ENCODE assay signal across 18 mouse cellular contexts in the genomic region with DNA sequence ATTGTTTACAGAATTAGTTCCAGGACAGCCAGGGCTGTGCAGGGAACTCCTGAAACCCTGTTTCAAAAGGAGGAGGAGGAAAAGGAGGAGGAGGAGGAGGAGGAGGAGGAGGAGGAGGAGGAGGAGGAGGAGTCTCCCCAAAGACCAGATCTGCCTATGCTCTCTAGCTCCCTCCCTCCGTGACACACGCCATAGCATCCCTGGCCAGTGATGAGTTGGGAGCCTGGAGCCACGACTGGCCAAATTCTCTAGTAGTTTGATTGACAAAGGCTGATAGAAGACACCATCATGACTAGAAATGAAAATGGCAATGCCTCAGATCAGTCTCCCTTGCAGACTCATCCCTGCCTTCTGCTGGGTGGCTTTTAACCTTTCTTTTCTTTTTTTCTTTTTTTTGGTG. TPM values are rescaled to one million over a fixed set of nuclear protein-coding genes. Genes with fewer than 3 reads are reported as not detected.
DNase-seq lines count a peak whose midpoint lies in the region; ATAC-seq and TF ChIP-seq lines count a peak whose summit lies in the region.
"Had no signal": no experiment of that assay in that cellular context is flagged by ENCODE, and none has a peak within 500 bp of the region (broad histone marks: within the 10 kb centered on the region; RNA-seq: fewer than 3 reads in every experiment).

No protein-coding gene starts in this region.

- H3K9ac ChIP-seq in heart, postnatal 0 days (replicated peaks; ENCODE audit: low read depth, low read length), result no peak overlapping the region
- no peak overlapping the region for H3K9ac ChIP-seq in liver, embryonic 15.5 days
- H3K9ac ChIP-seq: embryonic facial prominence, embryonic 13.5 days; heart, embryonic 12.5 days; hindbrain, embryonic 13.5 days had no signal

- H3K36me3 ChIP-seq in heart, postnatal 0 days (replicated peaks; ENCODE audit: control insufficient read depth, insufficient read depth, low read length), result peaks cover 38% of the 10 kb centered on the region
- peaks cover 37% of the 10 kb centered on the region for H3K36me3 ChIP-seq in liver, embryonic 15.5 days (replicated peaks)

- no peaks in the 10 kb centered on the region for H3K9me3 ChIP-seq in heart, postnatal 0 days (replicated peaks; ENCODE audit: control insufficient read depth, low read length)
- no peaks in the 10 kb centered on the region for H3K9me3 ChIP-seq in liver, embryonic 15.5 days (replicated peaks)
- H3K9me3 ChIP-seq: embryonic facial prominence, embryonic 13.5 days; heart, embryonic 12.5 days; hindbrain, embryonic 13.5 days had no signal

- DNase-seq in heart, postnatal 0 days (ENCODE audit: low spot score), result no peak
- DNase-seq in heart, postnatal 4 days, result no peak
- DNase-seq in ES-CJ7 (ENCODE audit: low read depth, low spot score), result peak; percentile 76
- DNase-seq in adrenal gland, adult 2 months, result no peak
- no peak for DNase-seq in heart, adult 9 months (ENCODE audit: low spot score in 2 of 2)
- DNase-seq in lung, postnatal 36 days, result no peak
- DNase-seq: cerebellum, adult 9-11 months; gastrocnemius, adult 2 months had no signal

- no peak overlapping the region for H3K4me3 ChIP-seq in heart, postnatal 0 days (ENCODE audit: low read depth, low read length)
- H3K4me3 ChIP-seq in liver, embryonic 15.5 days (replicated peaks), result no peak overlapping the region
- H3K4me3 ChIP-seq: embryonic facial prominence, embryonic 13.5 days; gastrocnemius, adult 2 months; heart, embryonic 12.5 days; hindbrain, embryonic 13.5 days; layer of hippocampus, adult 2 months had no signal

- WGBS in heart, postnatal 0 days, result 43% methylated on average over 3 of the region's 3 CpGs
- 41% methylated on average over 3 of the region's 3 CpGs for WGBS in liver, embryonic 15.5 days (ENCODE audit: insufficient replicate concordance)

- H3K4me2 ChIP-seq in heart, postnatal 0 days (ENCODE audit: low read depth, low read length), result no peak overlapping the region
- H3K4me2 ChIP-seq in liver, embryonic 15.5 days, result no peak overlapping the region
- H3K4me2 ChIP-seq: embryonic facial prominence, embryonic 13.5 days; heart, embryonic 12.5 days; hindbrain, embryonic 13.5 days had no signal

- no peak for TF ChIP-seq EP300 in heart, postnatal 0 days (IDR thresholded peaks at IDR 0.05; ENCODE audit: low read depth)

- H3K4me1 ChIP-seq in heart, postnatal 0 days (ENCODE audit: control insufficient read depth, insufficient read depth), result no peaks in the 10 kb centered on the region
- H3K4me1 ChIP-seq in liver, embryonic 15.5 days (replicated peaks), result no peaks in the 10 kb centered on the region; the same call in 1 of the 2 replicates
- H3K4me1 ChIP-seq: embryonic facial prominence, embryonic 13.5 days; heart, embryonic 12.5 days had no signal

- H3K27ac ChIP-seq in heart, postnatal 0 days (ENCODE audit: low read depth), result no peak overlapping the region
- no peak overlapping the region for H3K27ac ChIP-seq in liver, embryonic 15.5 days (replicated peaks)
- H3K27ac ChIP-seq: embryonic facial prominence, embryonic 13.5 days; gastrocnemius, adult 2 months; hindbrain, embryonic 13.5 days; layer of hippocampus, adult 2 months; macrophage had no signal

- 0 out of 2 replicates have a peak, but pooled peaks have one; percentile 3 for TF ChIP-seq CTCF in heart, postnatal 0 days (IDR thresholded peaks at IDR 0.05; ENCODE audit: low read depth)

- no peaks in the 10 kb centered on the region for H3K27me3 ChIP-seq in heart, postnatal 0 days (ENCODE audit: control insufficient read depth, insufficient read depth, low read length)
- no peaks in the 10 kb centered on the region for H3K27me3 ChIP-seq in liver, embryonic 15.5 days
- H3K27me3 ChIP-seq: embryonic facial prominence, embryonic 13.5 days; heart, embryonic 12.5 days; hindbrain, embryonic 13.5 days had no signal

- no peak for ATAC-seq in heart, postnatal 0 days (ENCODE audit: insufficient read depth, low read depth)
- peak; percentile 89 for ATAC-seq in erythroblast, adult 5-6 weeks (replicated peaks; ENCODE audit: low FRiP score, poor library complexity, severe bottlenecking)
- ATAC-seq in liver, embryonic 15.5 days (ENCODE audit: insufficient read depth), result 0 out of 2 replicates have a peak, but pooled peaks have one; percentile 44
- ATAC-seq: forebrain, embryonic 14.5 days had no signal

RNA-seq across cellular contexts. Expression of a gene that starts 16.3 kb away (rescaled TPM):
- total RNA-seq in heart, postnatal 0 days (2014; rRNA removed; ENCODE audit: low replicate concordance), result 69.9 and 129 TPM in 2 replicates
- 33.9 and 43.0 TPM in 2 replicates for polyA plus RNA-seq in heart, postnatal 0 days (2015; fragmentation: Nextera tagmentation; extraction: Ambion mirVana)
- total RNA-seq in heart, postnatal 4 days (2021), result 10 to 100 TPM; 56.7 to 62.7 TPM
- 2.1 and 2.7 TPM in 2 replicates for total RNA-seq in erythroblast, adult 5-6 weeks (2015; ENCODE audit: low replicate concordance)
- total RNA-seq in erythroblast, adult 5-6 weeks (2017; ENCODE audit: low replicate concordance), result 3.6 and 10.4 TPM in 2 replicates
- 18.1 and 19.4 TPM in 2 replicates for polyA plus RNA-seq in liver, embryonic 15.5 days (2015; fragmentation: Nextera tagmentation; extraction: Ambion mirVana)
- total RNA-seq in adrenal gland, adult 2 months (2021), result 10 to 100 TPM in 1 of 2 experiments, 1 to 10 TPM in 1; 5.3 to 14.1 TPM
- polyA plus RNA-seq in adrenal gland, adult 2 months (2012; rRNA removed), result 1.3 and 1.7 TPM in 2 replicates
- total RNA-seq: monocyte, adult 5-6 weeks had no signal

RNA-seq across cellular contexts. Expression of a gene that starts 23.4 kb away (rescaled TPM):
- total RNA-seq in heart, postnatal 0 days (2014; rRNA removed; ENCODE audit: low replicate concordance), result 31.0 and 31.9 TPM in 2 replicates
- 157 and 172 TPM in 2 replicates for polyA plus RNA-seq in heart, postnatal 0 days (2015; fragmentation: Nextera tagmentation; extraction: Ambion mirVana)
- 100 to 1,000 TPM; 112 to 114 TPM for total RNA-seq in heart, postnatal 4 days (2021)
- total RNA-seq in erythroblast, adult 5-6 weeks (2015; ENCODE audit: low replicate concordance), result 90.3 and 130 TPM in 2 replicates
- 98.7 and 161 TPM in 2 replicates for total RNA-seq in erythroblast, adult 5-6 weeks (2017; ENCODE audit: low replicate concordance)
- polyA plus RNA-seq in liver, embryonic 15.5 days (2015; fragmentation: Nextera tagmentation; extraction: Ambion mirVana), result 108 and 133 TPM in 2 replicates
- total RNA-seq in adrenal gland, adult 2 months (2021), result 100 to 1,000 TPM; 162 to 194 TPM
- polyA plus RNA-seq in adrenal gland, adult 2 months (2012; rRNA removed), result 0.07 and 0.35 TPM in 2 replicates

RNA-seq across cellular contexts. Expression of a gene that starts 47.4 kb away (rescaled TPM):
- 7.0 and 13.1 TPM in 2 replicates for total RNA-seq in heart, postnatal 0 days (2014; rRNA removed; ENCODE audit: low replicate concordance)
- 43.3 and 45.7 TPM in 2 replicates for polyA plus RNA-seq in heart, postnatal 0 days (2015; fragmentation: Nextera tagmentation; extraction: Ambion mirVana)
- 10 to 100 TPM; 21.6 to 22.1 TPM for total RNA-seq in heart, postnatal 4 days (2021)
- 22.8 and 34.0 TPM in 2 replicates for total RNA-seq in erythroblast, adult 5-6 weeks (2015; ENCODE audit: low replicate concordance)
- 33.3 and 50.2 TPM in 2 replicates for total RNA-seq in erythroblast, adult 5-6 weeks (2017; ENCODE audit: low replicate concordance)
- polyA plus RNA-seq in liver, embryonic 15.5 days (2015; fragmentation: Nextera tagmentation; extraction: Ambion mirVana), result 24.1 and 29.1 TPM in 2 replicates
- total RNA-seq in adrenal gland, adult 2 months (2021), result 10 to 100 TPM; 16.2 to 20.4 TPM
- polyA plus RNA-seq in adrenal gland, adult 2 months (2012; rRNA removed), result 16.6 and 17.2 TPM in 2 replicates

RNA-seq across cellular contexts. Expression of a gene that starts 48.6 kb away (rescaled TPM):
- total RNA-seq in heart, postnatal 0 days (2014; rRNA removed; ENCODE audit: low replicate concordance), result 8.8 and 43.7 TPM in 2 replicates
- polyA plus RNA-seq in heart, postnatal 0 days (2015; fragmentation: Nextera tagmentation; extraction: Ambion mirVana), result 24.9 and 27.1 TPM in 2 replicates
- 10 to 100 TPM; 12.2 to 15.3 TPM for total RNA-seq in heart, postnatal 4 days (2021)
- total RNA-seq in erythroblast, adult 5-6 weeks (2015; ENCODE audit: low replicate concordance), result 8.4 and 15.4 TPM in 2 replicates
- 10.2 and 12.0 TPM in 2 replicates for total RNA-seq in erythroblast, adult 5-6 weeks (2017; ENCODE audit: low replicate concordance)
- 11.1 and 11.4 TPM in 2 replicates for polyA plus RNA-seq in liver, embryonic 15.5 days (2015; fragmentation: Nextera tagmentation; extraction: Ambion mirVana)
- 10 to 100 TPM; 22.9 to 25.3 TPM for total RNA-seq in adrenal gland, adult 2 months (2021)
- polyA plus RNA-seq in adrenal gland, adult 2 months (2012; rRNA removed), result 147 and 150 TPM in 2 replicates

RNA-seq across cellular contexts. Expression of a gene that starts 48.6 kb away (rescaled TPM):
- total RNA-seq in heart, postnatal 0 days (2014; rRNA removed; ENCODE audit: low replicate concordance), result not detected in 2 replicates
- polyA plus RNA-seq in heart, postnatal 0 days (2015; fragmentation: Nextera tagmentation; extraction: Ambion mirVana), result 1.2 and 1.6 TPM in 2 replicates
- under 1 TPM; 0.43 to 0.99 TPM for total RNA-seq in heart, postnatal 4 days (2021)
- total RNA-seq in erythroblast, adult 5-6 weeks (2015; ENCODE audit: low replicate concordance), result 1.5 TPM in 1 of 2 replicates, not detected in the other
- total RNA-seq in erythroblast, adult 5-6 weeks (2017; ENCODE audit: low replicate concordance), result 1.1 and 2.0 TPM in 2 replicates
- 0.14 and 0.16 TPM in 2 replicates for polyA plus RNA-seq in liver, embryonic 15.5 days (2015; fragmentation: Nextera tagmentation; extraction: Ambion mirVana)
- total RNA-seq in adrenal gland, adult 2 months (2021), result 1 to 10 TPM; 1.3 to 2.0 TPM
- not detected in 2 replicates for polyA plus RNA-seq in adrenal gland, adult 2 months (2012; rRNA removed)
- polyA plus RNA-seq: spleen, adult 2 months had no signal
